Mouse (Mus musculus): ENCODE results near the gene Smc2.

- TF ChIP-seq CTCF (IDR thresholded peaks at IDR 0.05; ENCODE audit: borderline replicate concordance, insufficient read depth, low read depth, low read length) (no peak), POLR2A (IDR thresholded peaks at IDR 0.05; ENCODE audit: borderline replicate concordance, insufficient read depth, low read length) (no peak)
Observed at GRCm38 (mm10) chr4:52411587-52411986, 27.5 kb upstream of the Smc2 start.
